Mouse (Mus musculus): Measurements from ENCODE around the gene BC017158. TPM values are rescaled to one million over a fixed set of nuclear protein-coding genes. Genes with fewer than 3 reads are reported as not detected.

Gene BC017158
- 22.5 and 23.7 TPM in 2 replicates for polyA plus RNA-seq (2012; ENCODE audit: low replicate concordance)

GRCm38 (mm10) chr7:128297617-128298480 lies at the start of gene BC017158:
TSS of gene BC017158 (minus strand) at chr7:128298170.

GRCm38 (mm10) chr7:128265411-128265810 lies 32.6 kb downstream of the BC017158 start, which contains the start of gene Slc5a2:
TSS of gene Slc5a2 (plus strand) at chr7:128265657.

GRCm38 (mm10) chr7:128246496-128247391 lies 51.2 kb downstream of the BC017158 start, which contains the start of gene Tgfb1i1:
TSS of gene Tgfb1i1 (plus strand) at chr7:128246812.

GRCm38 (mm10) chr7:128237927-128238778 lies 59.8 kb downstream of the BC017158 start, which contains the start of gene 9130023H24Rik:
TSS of gene 9130023H24Rik (minus strand) at chr7:128238031.

GRCm38 (mm10) chr7:128236856-128237592 lies 60.9 kb downstream of the BC017158 start, which contains the start of gene Armc5:
TSS of gene Armc5 (plus strand) at chr7:128237342.

Other genes with a start within 250 kb of the BC017158 start
- 16.1 and 24.0 TPM in 2 replicates for gene Itgam, start 235.5 kb downstream of the BC017158 start, polyA plus RNA-seq (2012; ENCODE audit: low replicate concordance)
- gene Gm49368, start 235.5 kb downstream of the BC017158 start, polyA plus RNA-seq (2012; ENCODE audit: low replicate concordance), result 0.16 and 1.5 TPM in 2 replicates
- 17.8 and 30.0 TPM in 2 replicates for gene Itgax, start 168.6 kb downstream of the BC017158 start, polyA plus RNA-seq (2012; ENCODE audit: low replicate concordance)
- gene Itgad, start 143.8 kb downstream of the BC017158 start, polyA plus RNA-seq (2012; ENCODE audit: low replicate concordance), result 34.3 and 68.9 TPM in 2 replicates
- gene Cox6a2, start 91.8 kb downstream of the BC017158 start, polyA plus RNA-seq (2012; ENCODE audit: low replicate concordance), result 43.6 and 127 TPM in 2 replicates
- gene Armc5, start 60.8 kb downstream of the BC017158 start, polyA plus RNA-seq (2012; ENCODE audit: low replicate concordance), result 24.3 and 41.3 TPM in 2 replicates
- 1.6 and 2.6 TPM in 2 replicates for gene 9130023H24Rik, start 60.1 kb downstream of the BC017158 start, polyA plus RNA-seq (2012; ENCODE audit: low replicate concordance)
- 2.7 and 4.7 TPM in 2 replicates for gene Tgfb1i1, start 51.4 kb downstream of the BC017158 start, polyA plus RNA-seq (2012; ENCODE audit: low replicate concordance)
- gene Slc5a2, start 32.5 kb downstream of the BC017158 start, polyA plus RNA-seq (2012; ENCODE audit: low replicate concordance), result 0.42 TPM in 1 of 2 replicates, not detected in the other
- 37.5 and 74.5 TPM in 2 replicates for gene Rgs10, start 120.6 kb upstream of the BC017158 start, polyA plus RNA-seq (2012; ENCODE audit: low replicate concordance)
- gene Tial1, start 163.5 kb upstream of the BC017158 start, polyA plus RNA-seq (2012; ENCODE audit: low replicate concordance), result 38.9 and 66.0 TPM in 2 replicates
- gene Bag3, start 225.4 kb upstream of the BC017158 start, polyA plus RNA-seq (2012; ENCODE audit: low replicate concordance), result 18.7 and 44.8 TPM in 2 replicates